In genomic region chr6:82996740-82997315, GRCm38 (mm10) we compare ENCODE assay signal across 8 mouse cellular contexts. TPM values are rescaled to one million over a fixed set of nuclear protein-coding genes. Genes with fewer than 3 reads are reported as not detected.
A peak's percentile ranks its signal among the peaks of the same experiment; 100 is the strongest.
DNase-seq lines count a peak whose midpoint lies in the region; ATAC-seq lines count a peak whose summit lies in the region.

No protein-coding gene starts in this region.

- no peaks in the 10 kb centered on the region for H3K9me3 ChIP-seq in intestine, embryonic 14.5 days (ENCODE audit: control insufficient read depth, low read length)

- peak; percentile 91 for ATAC-seq in intestine, embryonic 14.5 days (replicated peaks; ENCODE audit: low FRiP score, low TSS enrichment, low read depth)

- H3K9ac ChIP-seq in intestine, embryonic 14.5 days (ENCODE audit: low read length) = no peak overlapping the region

- H3K27ac ChIP-seq in intestine, embryonic 14.5 days (ENCODE audit: low read depth) = peak overlapping the region; percentile 33; the same call in 1 of the 2 replicates

- H3K27me3 ChIP-seq in intestine, embryonic 14.5 days (replicated peaks; ENCODE audit: control insufficient read depth, insufficient read depth, low read length) = no peaks in the 10 kb centered on the region

- 10% methylated on average over 11 of the region's 11 CpGs for WGBS in intestine, embryonic 14.5 days

- H3K36me3 ChIP-seq in intestine, embryonic 14.5 days (ENCODE audit: control insufficient read depth, insufficient read depth, low read length) = no peaks in the 10 kb centered on the region

- DNase-seq in adrenal gland, adult 18-20 months (ENCODE audit: low spot score in 2 of 2) = peak; percentile 83 to 89
- DNase-seq in embryo, embryonic 11 days = peak; percentile 94
- DNase-seq in gastrocnemius, postnatal 25 days = peak; percentile 86
- DNase-seq in intestine, embryonic 14.5 days (ENCODE audit: low spot score) = peak; percentile 90
- peak; percentile 96 to 97 for DNase-seq in left cerebral cortex, postnatal 14 days (ENCODE audit: low spot score in 2 of 2)
- peak; percentile 95 for DNase-seq in mesoderm, embryonic 11.5 days (ENCODE audit: low read depth, low spot score)
- peak; percentile 89 to 94 for DNase-seq in right cerebral cortex, postnatal 36 days (ENCODE audit: low spot score in 2 of 2)
- peak; percentile 89 for DNase-seq in yolk sac, embryonic 10.5 days (ENCODE audit: low spot score)

- peak overlapping the region; percentile 30 for H3K4me2 ChIP-seq in intestine, embryonic 14.5 days (ENCODE audit: low read length)

- peaks cover 6% of the 10 kb centered on the region; the same call in 1 of the 2 replicates for H3K4me1 ChIP-seq in intestine, embryonic 14.5 days (replicated peaks; ENCODE audit: control insufficient read depth, insufficient read depth, low read length)

- intact Hi-C loops in left cerebral cortex, postnatal 14 days (cut with DNase I) = loop anchor here (1.0 to 5.0 kb wide), 4 partner anchors 57 to 165 kb away; partner anchors contain the start of genes Aup1, Ccdc142, Gm42688 and Pcgf1

- H3K4me3 ChIP-seq in intestine, embryonic 14.5 days (ENCODE audit: low read depth, low read length) = 0 out of 2 replicates have a peak overlapping the region, but pooled peaks have one; percentile 4

RNA-seq across cellular contexts. Expression of gene Dok1, which starts 36.4 kb away (rescaled TPM):
- 1 to 10 TPM; 7.0 to 7.2 TPM for total RNA-seq in adrenal gland, adult 18-20 months (2021)
- 1 to 10 TPM; 1.9 to 2.6 TPM for total RNA-seq in gastrocnemius, postnatal 25 days (2021)
- 7.6 and 9.1 TPM in 2 replicates for polyA plus RNA-seq in intestine, embryonic 14.5 days (2014; fragmentation: Nextera tagmentation; extraction: Ambion mirVana)
- total RNA-seq in left cerebral cortex, postnatal 14 days (2021) = 1 to 10 TPM; 1.5 to 2.3 TPM

RNA-seq across cellular contexts. Expression of gene Loxl3, which starts 37.1 kb away (rescaled TPM):
- total RNA-seq in adrenal gland, adult 18-20 months (2021) = 1 to 10 TPM; 1.6 to 1.8 TPM
- total RNA-seq in gastrocnemius, postnatal 25 days (2021) = 1 to 10 TPM; 4.2 to 5.3 TPM
- polyA plus RNA-seq in intestine, embryonic 14.5 days (2014; fragmentation: Nextera tagmentation; extraction: Ambion mirVana) = 13.6 and 14.4 TPM in 2 replicates
- total RNA-seq in left cerebral cortex, postnatal 14 days (2021) = 1 to 10 TPM; 3.0 to 3.3 TPM

RNA-seq across cellular contexts. Expression of gene M1ap, which starts 50.1 kb away (rescaled TPM):
- total RNA-seq in adrenal gland, adult 18-20 months (2021) = not detected
- not detected for total RNA-seq in gastrocnemius, postnatal 25 days (2021)
- polyA plus RNA-seq in intestine, embryonic 14.5 days (2014; fragmentation: Nextera tagmentation; extraction: Ambion mirVana) = 0.17 and 0.47 TPM in 2 replicates
- total RNA-seq in left cerebral cortex, postnatal 14 days (2021) = under 1 TPM in 1 of 2 experiments, not detected in 1; 0.23 TPM

RNA-seq across cellular contexts. Expression of gene Sema4f, which starts 57.3 kb away (rescaled TPM):
- total RNA-seq in adrenal gland, adult 18-20 months (2021) = under 1 TPM; 0.74 to 0.76 TPM
- under 1 TPM; 0.13 to 0.51 TPM for total RNA-seq in gastrocnemius, postnatal 25 days (2021)
- polyA plus RNA-seq in intestine, embryonic 14.5 days (2014; fragmentation: Nextera tagmentation; extraction: Ambion mirVana) = 1.5 and 1.6 TPM in 2 replicates
- total RNA-seq in left cerebral cortex, postnatal 14 days (2021) = 10 to 100 TPM; 44.5 to 45.6 TPM

RNA-seq across cellular contexts. Expression of gene Aup1, which starts 57.5 kb away (rescaled TPM):
- 100 to 1,000 TPM; 175 to 219 TPM for total RNA-seq in adrenal gland, adult 18-20 months (2021)
- 10 to 100 TPM; 71.8 to 82.5 TPM for total RNA-seq in gastrocnemius, postnatal 25 days (2021)
- polyA plus RNA-seq in intestine, embryonic 14.5 days (2014; fragmentation: Nextera tagmentation; extraction: Ambion mirVana) = 158 and 167 TPM in 2 replicates
- total RNA-seq in left cerebral cortex, postnatal 14 days (2021) = 100 to 1,000 TPM; 104 to 113 TPM

Comparison
In these comparisons a context has a peak if more than half of its experiments do, and no peak if none do; other contexts are left out.
1. Peak in every context shown above with its lines: DNase-seq, ATAC-seq, H3K4me3 ChIP-seq and H3K27ac ChIP-seq.